Mouse (Mus musculus) embryonic facial prominence, embryonic 14.5 days (tissue): ENCODE measurements around the gene Rexo5. TPM values are rescaled to one million over a fixed set of nuclear protein-coding genes. Genes with fewer than 3 reads are reported as not detected.

Experiments
- ATAC-seq: fragments of 200-750 bp; cut with Nextera tagmentation; 2 replicates; pipeline ENCODE4 v1.8.0; 2017; ENCODE audit warnings: low read depth, moderate number of reproducible peaks, moderate TSS enrichment
- DNase-seq: peaks from one replicate; pipeline ENCODE4 v3.0.0-alpha.2; 2015; ENCODE audit warnings: low spot score
- H3K27ac ChIP-seq: fragments of 300-500 bp; sonication (generic); replicated peaks from 2 replicates; pipeline ENCODE4 v1.5.1; 2014; ENCODE audit warnings: low read depth, mild to moderate bottlenecking, low read length, moderate library complexity
- H3K27me3 ChIP-seq: fragments of 300-500 bp; sonication (generic); replicated peaks from 2 replicates; pipeline ENCODE4 v1.6.1; 2014; ENCODE audit warnings: low read length; ENCODE audit not compliant: control insufficient read depth, insufficient read depth
- H3K36me3 ChIP-seq: fragments of 300-500 bp; sonication (generic); 2 replicates; pipeline ENCODE4 v1.6.1; 2014; ENCODE audit warnings: low read length, mixed read lengths; ENCODE audit not compliant: control insufficient read depth, insufficient read depth
- H3K4me1 ChIP-seq: fragments of 300-500 bp; sonication (generic); 2 replicates; pipeline ENCODE4 v1.6.1; 2014; ENCODE audit warnings: antibody characterized with exemption, low read length; ENCODE audit not compliant: control insufficient read depth, insufficient read depth
- H3K4me2 ChIP-seq: fragments of 300-500 bp; sonication (generic); 2 replicates; pipeline ENCODE4 v1.6.1; 2014; ENCODE audit warnings: low read depth, mild to moderate bottlenecking, low read length, moderate library complexity, mixed read lengths
- H3K4me3 ChIP-seq: fragments of 300-500 bp; sonication (generic); 2 replicates; pipeline ENCODE4 v1.5.1; 2014; ENCODE audit warnings: low read depth, mild to moderate bottlenecking, low read length
- H3K9ac ChIP-seq: fragments of 300-500 bp; sonication (generic); 2 replicates; pipeline ENCODE4 v1.6.1; 2014; ENCODE audit warnings: low read depth, mild to moderate bottlenecking, low read length, moderate library complexity, mixed read lengths
- H3K9me3 ChIP-seq: fragments of 300-500 bp; sonication (generic); 2 replicates; pipeline ENCODE4 v1.6.1; 2016; ENCODE audit warnings: low read length; ENCODE audit not compliant: control insufficient read depth
- WGBS: fragments of 180-500 bp; shearing (Covaris S2); extraction: QIAGEN DNeasy Blood & Tissue Kit; methylation state at CpG from one replicate; pipeline ENCODE4 v1.1.7; 2014; 5-methylcytosine and 5-hydroxymethylcytosine counted together
- polyA plus RNA-seq: library from polyadenylated mRNA; unstranded; fragments of >200 nt; fragmentation: Nextera tagmentation; extraction: Ambion mirVana; gene quantifications from 2 replicates; pipeline ENCODE4 v1.2.1, GENCODE M21; 2014

Gene Rexo5
- polyA plus RNA-seq, 1 experiment from 2014 or later = 17.8 TPM

DNA sequence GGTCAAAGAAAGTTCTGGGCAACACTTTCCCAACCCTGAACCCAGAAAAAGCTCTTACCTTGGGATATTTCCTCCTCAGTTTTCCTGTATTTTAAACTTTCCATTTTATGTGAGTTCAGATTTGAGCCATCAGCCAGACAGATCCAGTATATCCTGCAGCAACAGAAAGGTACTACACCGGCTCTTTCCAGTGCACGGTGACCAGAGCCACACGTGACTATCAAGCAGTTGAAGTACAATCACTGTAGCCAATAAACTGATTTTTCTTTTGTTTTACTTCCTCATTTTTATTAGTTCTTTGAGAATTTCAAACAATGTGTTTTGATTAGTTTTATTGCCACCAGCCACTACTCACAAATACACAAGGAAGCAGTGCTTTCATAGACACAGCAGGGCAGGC lies 29.4 kb upstream of the Rexo5 start:
- H3K4me2 ChIP-seq = no peak overlapping the region
- no peaks in the 10 kb centered on the region for H3K9me3 ChIP-seq
- DNase-seq = no peak
- H3K36me3 ChIP-seq = no peaks in the 10 kb centered on the region
- no peak overlapping the region for H3K27ac ChIP-seq
- H3K9ac ChIP-seq = no peak overlapping the region
- WGBS = 90% methylated on average over 3 of the region's 3 CpGs
- H3K4me3 ChIP-seq = no peak overlapping the region
- ATAC-seq = no peak
- H3K4me1 ChIP-seq = no peaks in the 10 kb centered on the region
- no peaks in the 10 kb centered on the region for H3K27me3 ChIP-seq

- Histone ChIP-seq H3K4me3 (no peak overlapping the region), H3K36me3 (no peaks in the 10 kb centered on the region), H3K4me2 (no peak overlapping the region), H3K9ac (no peak overlapping the region), H3K9me3 (no peaks in the 10 kb centered on the region), H3K27ac (no peak overlapping the region), H3K27me3 (no peaks in the 10 kb centered on the region), H3K4me1 (no peaks in the 10 kb centered on the region)
- DNase-seq (no peak), ATAC-seq (no peak)
- WGBS = 74% methylated on average over 6 of the region's 6 CpGs
Measured at GRCm38 (mm10) chr7:119766996-119767395, 26.8 kb upstream of the Rexo5 start.

- Histone ChIP-seq H3K4me2 (no peak overlapping the region), H3K4me1 (no peaks in the 10 kb centered on the region), H3K27ac (no peak overlapping the region), H3K36me3 (no peaks in the 10 kb centered on the region), H3K9ac (no peak overlapping the region), H3K27me3 (no peaks in the 10 kb centered on the region), H3K9me3 (no peaks in the 10 kb centered on the region), H3K4me3 (no peak overlapping the region)
- DNase-seq = no peak
- WGBS = 91% methylated on average over 8 of the region's 8 CpGs
- ATAC-seq = no peak
Measured at GRCm38 (mm10) chr7:119769895-119770294, 23.9 kb upstream of the Rexo5 start.

- H3K27me3 ChIP-seq = no peaks in the 10 kb centered on the region
- H3K4me2 ChIP-seq = no peak overlapping the region
- ATAC-seq (no peak), DNase-seq (no peak)
- no peak overlapping the region for H3K9ac ChIP-seq
- no peak overlapping the region for H3K27ac ChIP-seq
- no peaks in the 10 kb centered on the region for H3K9me3 ChIP-seq
- no peaks in the 10 kb centered on the region for H3K4me1 ChIP-seq
- H3K36me3 ChIP-seq = peaks cover 46% of the 10 kb centered on the region
- WGBS = 92% methylated on average over 2 of the region's 2 CpGs
- H3K4me3 ChIP-seq = no peak overlapping the region
Measured at GRCm38 (mm10) chr7:119783453-119783852, 10.4 kb upstream of the Rexo5 start.

- Histone ChIP-seq H3K9me3 (no peaks in the 10 kb centered on the region), H3K9ac (no peak overlapping the region), H3K4me3 (no peak overlapping the region), H3K27me3 (no peaks in the 10 kb centered on the region), H3K4me1 (no peaks in the 10 kb centered on the region), H3K36me3 (peaks cover 53% of the 10 kb centered on the region), H3K4me2 (no peak overlapping the region), H3K27ac (no peak overlapping the region)
- ATAC-seq = no peak
- 95% methylated on average over 5 of the region's 5 CpGs for WGBS
- DNase-seq = no peak
Measured at GRCm38 (mm10) chr7:119784908-119785307, 8.9 kb upstream of the Rexo5 start.

GRCm38 (mm10) chr7:119789024-119789423 lies 4.8 kb upstream of the Rexo5 start:
- ATAC-seq (no peak), DNase-seq (no peak)
- Histone ChIP-seq H3K4me3 (no peak overlapping the region), H3K4me1 (0 out of 2 replicates have a peak, but pooled peaks cover 5% of the 10 kb centered on the region), H3K36me3 (peaks cover 54% of the 10 kb centered on the region), H3K4me2 (no peak overlapping the region), H3K27ac (no peak overlapping the region), H3K9ac (no peak overlapping the region), H3K9me3 (no peaks in the 10 kb centered on the region), H3K27me3 (no peaks in the 10 kb centered on the region)
- 88% methylated on average over 3 of the region's 3 CpGs for WGBS

DNA sequence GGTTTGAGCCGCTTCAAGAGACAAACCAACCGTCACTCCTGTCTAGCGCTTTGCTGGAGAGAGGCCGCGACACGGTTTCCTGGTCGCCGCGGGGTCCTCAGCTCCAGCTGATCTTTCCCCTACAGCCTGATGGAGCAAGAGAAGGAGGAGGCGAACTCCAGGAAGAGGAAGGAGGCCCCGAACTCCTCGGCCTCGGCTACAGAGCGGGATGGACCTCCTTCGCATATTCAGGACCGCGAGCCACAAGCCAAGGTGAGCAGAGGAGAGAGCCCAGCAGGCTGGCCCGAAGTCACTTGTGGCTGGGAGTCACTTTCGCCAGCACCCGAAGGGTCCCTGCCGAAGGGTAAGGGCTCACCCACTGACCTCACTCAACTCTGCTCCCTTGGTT lies 439 bp downstream of the Rexo5 start:
- H3K9me3 ChIP-seq = no peaks in the 10 kb centered on the region
- peak overlapping the region; percentile 69 for H3K27ac ChIP-seq
- DNase-seq (no peak), ATAC-seq (peak; percentile 26)
- peak overlapping the region; percentile 57 for H3K4me3 ChIP-seq
- peaks cover 18% of the 10 kb centered on the region; the same call in 1 of the 2 replicates for H3K36me3 ChIP-seq
- H3K4me1 ChIP-seq = peaks cover 11% of the 10 kb centered on the region; the same call in 1 of the 2 replicates
- under 1% methylated on average over 20 of the region's 21 CpGs for WGBS
- H3K9ac ChIP-seq = peak overlapping the region; percentile 70
- no peaks in the 10 kb centered on the region for H3K27me3 ChIP-seq
- H3K4me2 ChIP-seq = peak overlapping the region; percentile 70

DNA sequence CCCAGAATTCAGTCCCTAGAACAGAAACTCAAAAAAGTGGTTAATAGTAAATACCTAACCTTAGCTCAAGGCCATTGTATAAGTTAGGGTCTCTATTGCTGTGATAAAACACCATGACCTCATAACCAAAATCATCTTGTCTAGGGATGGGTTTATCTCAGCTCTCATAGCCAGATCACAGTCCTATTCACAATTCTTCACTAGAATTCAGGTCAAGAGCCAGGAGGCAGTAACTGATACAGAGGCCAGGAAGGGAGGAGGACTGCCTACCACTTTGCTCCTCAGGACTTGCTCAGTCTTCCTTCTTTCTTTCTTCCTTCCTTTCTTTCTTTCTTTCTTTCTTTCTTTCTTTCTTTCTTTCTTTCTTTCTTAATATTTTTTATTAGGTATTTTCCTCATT lies 1.5 kb downstream of the Rexo5 start:
- ATAC-seq (no peak), DNase-seq (no peak)
- H3K27ac ChIP-seq = no peak overlapping the region
- H3K4me1 ChIP-seq = peaks cover 11% of the 10 kb centered on the region; the same call in 1 of the 2 replicates
- H3K27me3 ChIP-seq = no peaks in the 10 kb centered on the region
- 0 out of 2 replicates have a peak, but pooled peaks cover 10% of the 10 kb centered on the region for H3K36me3 ChIP-seq
- H3K4me3 ChIP-seq = peak overlapping the region; percentile 25
- H3K9ac ChIP-seq = peak overlapping the region; percentile 54; the same call in 1 of the 2 replicates
- no peaks in the 10 kb centered on the region for H3K9me3 ChIP-seq
- peak overlapping the region; percentile 50 for H3K4me2 ChIP-seq

GRCm38 (mm10) chr7:119800488-119800887 lies 6.7 kb downstream of the Rexo5 start:
- no peak for ATAC-seq
- Histone ChIP-seq H3K27me3 (no peaks in the 10 kb centered on the region), H3K9ac (no peak overlapping the region), H3K36me3 (peaks cover under 1% of the 10 kb centered on the region; the same call in 1 of the 2 replicates), H3K4me2 (no peak overlapping the region), H3K4me3 (no peak overlapping the region), H3K4me1 (no peaks in the 10 kb centered on the region), H3K9me3 (no peaks in the 10 kb centered on the region), H3K27ac (no peak overlapping the region)
- 91% methylated on average over 3 of the region's 3 CpGs for WGBS
- DNase-seq = no peak
